Mouse (Mus musculus) granulocyte monocyte progenitor cell, adult 5-6 weeks (primary cell): ENCODE measurements around the gene Qpctl. TPM values are rescaled to one million over a fixed set of nuclear protein-coding genes. Genes with fewer than 3 reads are reported as not detected.

Experiments
- ATAC-seq: replicated peaks from 2 replicates; pipeline ENCODE4 v1.8.0; 2016; ENCODE audit warnings: mild to moderate bottlenecking, moderate TSS enrichment, inconsistent platforms; ENCODE audit not compliant: poor library complexity, severe bottlenecking
- total RNA-seq, 2 experiments: library from RNA; stranded (forward) in 1 of 2; stranded (reverse) in 1 of 2; fragments of 200-712, 200-1000 nt in 1 of 2; fragments of >200 nt in 1 of 2; fragmentation: Nextera tagmentation in 1 of 2; gene quantifications; 2 replicates each; pipeline ENCODE4 v1.2.3; 2014 to 2017

Qpctl gene
- total RNA-seq (2014; fragmentation: Nextera tagmentation) (4.2 and 12.0 TPM in 2 replicates), total RNA-seq (2017) (4.9 and 5.0 TPM in 2 replicates)

DNA sequence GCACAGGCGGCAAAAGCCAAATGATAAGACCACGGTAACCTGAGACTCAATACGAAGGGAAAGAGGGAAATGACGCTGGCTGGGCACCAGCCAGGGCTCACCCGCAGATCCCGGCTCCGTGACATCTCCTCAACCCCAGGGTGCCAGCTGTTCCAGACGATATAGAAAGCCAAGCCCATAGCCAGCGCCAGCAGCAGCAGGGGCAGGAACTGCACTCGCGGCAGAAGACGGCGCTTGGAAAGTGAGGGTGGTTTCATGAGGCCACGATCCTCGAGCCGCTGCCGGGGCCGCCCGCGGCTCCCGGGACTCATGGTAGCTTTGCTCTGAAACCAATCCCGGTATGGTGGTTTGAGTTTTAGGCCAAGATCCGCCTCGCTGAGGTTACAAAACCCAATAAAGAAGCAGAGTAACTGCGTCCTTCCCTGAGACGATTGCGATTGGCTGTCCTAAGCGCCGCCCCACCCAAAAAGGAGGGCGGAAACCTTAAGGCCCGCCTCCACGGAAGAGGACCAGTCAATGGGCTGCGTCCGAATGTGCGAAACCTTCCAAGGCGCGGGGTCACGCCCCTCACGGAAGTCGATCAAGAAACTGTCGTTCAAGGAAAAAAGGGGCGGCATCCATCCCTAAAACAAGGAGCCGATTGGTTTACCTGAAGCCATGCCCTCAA is at the start of gene Qpctl:
Gene Qpctl (minus strand): TSS at position 417 of the 667 bp plus-strand sequence.
- ATAC-seq, result peak; percentile 85

DNA sequence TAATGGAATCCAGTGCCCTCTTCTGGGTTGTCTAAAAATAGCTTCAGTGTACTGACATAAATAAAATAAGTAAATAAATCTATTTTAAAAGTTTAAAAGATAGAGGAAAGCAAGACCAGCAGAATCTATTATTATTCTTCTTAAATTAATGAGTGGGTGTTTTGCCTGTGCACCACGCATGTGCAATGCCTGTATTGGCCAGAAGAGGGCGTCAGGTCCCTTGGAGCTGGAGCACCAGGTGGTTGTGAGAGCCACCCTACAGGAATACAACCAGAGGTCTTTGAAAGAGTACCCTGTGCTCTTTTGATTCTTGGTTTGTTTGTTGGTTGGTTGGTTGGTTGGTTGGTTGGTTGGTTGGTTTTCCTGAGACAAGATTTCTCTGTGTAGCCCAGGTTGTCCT is 48.9 kb upstream of the Qpctl start:
- ATAC-seq, result peak; percentile 69

DNA sequence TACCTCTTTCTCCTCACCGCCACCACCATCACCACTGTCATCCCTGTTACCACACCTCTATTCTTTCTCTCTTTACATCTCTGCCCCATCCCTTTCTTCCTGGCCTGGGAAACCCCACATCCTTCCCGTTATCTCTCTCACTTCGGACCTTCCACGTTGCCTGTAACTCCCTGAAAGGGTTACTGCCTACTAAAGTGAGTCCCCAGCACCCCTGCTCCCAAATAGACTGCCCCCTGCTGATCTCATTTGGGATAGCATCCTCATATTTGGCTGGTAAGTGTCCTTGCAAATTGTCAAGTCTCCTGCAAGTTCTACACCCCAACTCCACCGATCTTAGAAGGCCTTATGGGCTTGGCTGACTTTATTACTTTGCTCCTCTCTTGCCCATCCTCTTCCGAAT is 47.6 kb upstream of the Qpctl start:
- 0 out of 2 replicates have a peak, but pooled peaks have one; percentile 22 for ATAC-seq

DNA sequence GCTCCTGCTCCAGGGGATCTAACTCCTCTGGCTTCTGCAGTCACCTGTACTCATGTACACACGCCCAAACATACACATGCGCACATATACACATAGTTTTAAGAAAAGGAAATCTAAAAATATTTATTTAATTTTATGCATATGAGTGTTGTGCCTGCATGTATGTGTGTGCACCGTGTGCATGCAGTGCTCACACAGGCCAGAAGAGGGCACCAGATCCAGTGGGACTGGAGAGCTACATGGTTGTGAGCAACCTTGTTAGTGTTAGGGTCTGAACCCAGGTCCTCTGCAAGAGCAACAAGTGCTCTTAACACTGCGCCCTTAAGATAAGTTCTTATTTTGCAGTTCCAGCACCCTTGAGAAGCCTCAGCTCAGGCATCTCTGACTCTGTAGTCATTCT is 45.6 kb upstream of the Qpctl start:
- ATAC-seq, result no peak

DNA sequence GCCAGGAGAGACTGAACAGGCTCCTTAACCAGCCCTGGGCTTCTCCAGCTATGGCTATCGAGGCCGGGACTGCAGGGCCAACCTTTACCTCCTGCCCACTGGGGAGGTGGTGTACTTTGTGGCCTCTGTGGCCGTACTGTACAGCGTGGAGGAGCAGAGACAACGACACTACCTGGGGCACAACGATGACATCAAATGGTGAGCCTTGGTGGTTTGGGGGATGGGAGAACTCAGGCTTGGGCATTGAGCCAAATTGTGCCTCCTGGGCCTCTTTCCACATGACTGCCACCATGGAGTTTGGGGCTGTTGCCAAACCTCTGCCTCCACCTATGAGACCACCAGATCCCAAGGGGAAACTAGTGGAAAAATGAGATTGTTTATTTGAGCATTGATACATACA is 35.7 kb upstream of the Qpctl start:
- no peak for ATAC-seq

DNA sequence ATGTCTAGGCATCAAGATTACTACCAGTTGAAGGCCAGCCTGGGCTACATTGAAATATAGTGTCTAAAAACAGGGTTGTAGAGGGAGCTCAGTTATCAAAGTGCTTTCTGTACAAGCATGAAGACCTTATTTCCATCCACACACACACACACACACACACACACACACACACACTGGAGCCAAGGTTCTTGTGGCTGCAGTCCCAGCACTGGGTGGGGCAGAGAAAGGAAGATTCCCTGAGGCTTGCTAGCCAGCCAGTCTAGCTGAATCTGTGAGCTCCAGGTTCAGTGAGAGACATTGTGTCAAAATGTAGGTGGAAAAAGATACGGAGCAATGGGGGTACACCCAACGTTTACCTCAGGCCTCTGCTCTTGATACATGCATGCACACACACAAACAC is 35.2 kb upstream of the Qpctl start:
- no peak for ATAC-seq

DNA sequence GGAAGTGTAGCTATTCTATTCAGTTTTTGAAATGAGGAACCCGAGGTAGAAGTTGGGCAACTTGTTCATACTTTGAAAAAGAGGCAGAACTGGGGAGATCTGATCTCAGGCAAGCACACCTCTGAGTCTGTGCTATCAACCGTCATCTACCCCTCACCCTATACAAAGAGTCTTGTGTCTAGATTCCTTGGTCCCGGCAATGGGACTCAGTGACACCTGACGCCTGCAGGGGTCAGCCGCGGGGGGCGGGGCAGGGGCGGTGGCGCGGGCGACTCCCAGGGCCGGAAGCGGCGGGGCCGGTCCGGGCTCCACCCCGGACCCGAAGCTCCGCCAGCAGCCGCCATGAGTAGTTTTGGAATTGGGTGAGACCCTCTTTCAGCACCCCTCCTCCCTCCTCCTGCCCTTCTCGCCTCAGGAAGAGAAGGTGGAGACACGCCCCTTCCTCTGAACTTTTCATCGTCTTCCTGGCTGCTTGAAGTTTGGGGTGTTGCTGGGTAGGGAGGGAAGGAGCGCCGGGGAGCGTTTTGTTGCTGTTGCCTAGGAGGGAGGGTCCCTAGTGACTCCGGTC is 31.9 kb upstream of the Qpctl start:
- peak; percentile 43 for ATAC-seq

DNA sequence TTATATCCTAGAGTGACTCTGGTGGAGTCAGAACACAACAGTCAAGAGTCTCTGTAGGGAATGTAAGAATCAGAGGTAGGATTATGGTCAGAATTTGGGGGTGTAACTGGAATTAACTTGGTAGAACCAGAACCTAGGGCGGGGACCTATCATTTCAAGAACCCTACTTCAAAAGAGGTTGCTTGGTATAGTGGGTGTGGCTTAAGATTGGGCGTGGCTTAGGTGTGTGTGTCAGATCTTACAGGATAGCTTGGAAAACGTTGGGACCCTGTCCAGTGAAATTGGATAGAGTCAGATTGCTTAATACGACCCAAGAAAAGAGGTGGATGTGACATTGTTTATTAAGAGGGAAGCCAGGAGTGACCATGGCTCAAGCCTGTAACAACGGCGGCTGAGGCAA is 30.8 kb upstream of the Qpctl start:
- ATAC-seq, result no peak

DNA sequence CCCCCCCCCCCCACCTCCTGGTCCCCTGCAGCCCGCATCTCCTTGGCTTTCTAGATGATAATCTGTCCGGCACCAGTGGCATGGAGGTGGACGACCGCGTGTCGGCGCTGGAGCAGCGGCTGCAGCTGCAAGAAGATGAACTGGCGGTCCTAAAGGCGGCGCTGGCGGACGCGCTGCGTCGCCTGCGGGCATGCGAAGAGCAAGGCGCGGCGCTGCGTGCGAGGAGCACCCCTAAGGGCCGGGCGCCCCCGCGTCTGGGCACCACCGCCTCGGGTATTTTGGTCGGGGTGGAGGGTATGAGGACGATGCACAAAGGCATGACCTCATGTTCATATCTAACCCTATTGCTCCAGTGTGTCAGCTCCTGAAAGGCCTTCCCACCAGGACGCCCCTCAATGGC is 30.1 kb upstream of the Qpctl start:
- peak; percentile 31 for ATAC-seq

DNA sequence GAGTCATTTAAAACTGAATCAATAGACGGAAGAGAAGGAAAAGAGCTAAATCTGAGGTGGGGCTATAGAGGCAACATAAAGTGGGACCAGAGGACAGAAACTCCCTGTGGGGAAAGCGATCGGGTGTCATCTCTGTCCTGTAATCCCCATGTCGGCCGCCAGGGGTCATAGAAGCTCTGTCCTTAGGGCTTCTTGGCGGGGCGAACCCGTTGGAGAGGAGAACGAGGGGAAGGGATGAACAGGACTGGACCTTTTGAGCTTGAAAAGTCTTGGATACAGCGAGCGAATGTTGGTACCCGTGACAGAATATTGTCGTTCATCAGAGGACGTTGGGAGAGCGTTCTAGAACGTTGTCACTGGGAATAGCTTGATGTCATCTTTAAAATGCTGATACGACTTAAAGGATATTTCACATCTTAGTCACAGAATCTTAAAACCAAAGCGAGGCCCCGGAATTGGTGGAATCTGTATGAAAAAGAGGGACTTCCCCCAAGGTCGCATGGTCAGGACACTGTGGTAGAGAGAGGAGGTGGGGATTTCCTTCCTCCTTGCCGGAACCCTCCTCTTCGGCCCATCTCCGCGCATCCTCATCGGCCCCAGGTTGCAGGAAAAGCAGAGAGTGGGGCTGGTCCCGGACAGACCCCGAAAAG is 29.5 kb upstream of the Qpctl start:
- ATAC-seq, result peak; percentile 36

DNA sequence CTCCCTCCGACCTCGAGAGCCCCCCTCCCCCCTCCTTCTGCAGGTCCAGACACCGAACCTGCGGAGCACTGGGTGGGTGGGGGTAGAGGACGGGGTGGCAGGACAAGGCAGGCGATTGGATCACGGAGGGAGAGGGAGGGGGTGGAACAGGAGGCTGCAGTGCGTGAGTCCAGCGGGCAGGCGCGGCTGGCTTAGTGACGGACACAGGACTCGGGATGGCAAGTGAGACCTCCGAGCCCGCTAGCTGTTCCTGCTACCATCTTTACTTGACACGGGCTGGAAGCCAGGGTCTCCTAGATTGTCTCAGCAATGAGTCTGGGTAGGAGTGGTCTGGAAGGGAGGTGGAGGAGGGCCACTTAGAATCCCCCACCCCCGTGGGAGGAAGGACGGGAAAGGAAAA is 28.9 kb upstream of the Qpctl start:
- no peak for ATAC-seq

DNA sequence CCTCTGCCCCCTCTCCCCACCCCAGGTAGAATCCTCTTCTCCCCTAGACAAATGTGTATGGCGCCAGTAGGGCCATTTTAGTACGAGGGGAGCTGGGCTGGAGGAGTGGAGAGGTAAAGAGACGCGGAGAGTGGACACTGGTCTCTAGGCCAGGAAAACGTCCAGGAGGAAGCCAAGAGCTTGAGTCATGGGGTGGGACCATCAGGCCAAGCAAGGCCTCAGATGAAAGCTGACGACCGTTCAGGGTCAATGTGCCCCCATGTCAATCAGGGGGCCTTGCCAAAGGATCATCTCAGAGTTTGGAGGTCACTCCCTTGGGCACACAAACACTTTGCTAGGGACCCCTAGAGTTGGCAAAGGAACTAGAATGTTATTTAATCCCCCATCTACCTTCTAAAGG is 28.1 kb upstream of the Qpctl start:
- no peak for ATAC-seq

DNA sequence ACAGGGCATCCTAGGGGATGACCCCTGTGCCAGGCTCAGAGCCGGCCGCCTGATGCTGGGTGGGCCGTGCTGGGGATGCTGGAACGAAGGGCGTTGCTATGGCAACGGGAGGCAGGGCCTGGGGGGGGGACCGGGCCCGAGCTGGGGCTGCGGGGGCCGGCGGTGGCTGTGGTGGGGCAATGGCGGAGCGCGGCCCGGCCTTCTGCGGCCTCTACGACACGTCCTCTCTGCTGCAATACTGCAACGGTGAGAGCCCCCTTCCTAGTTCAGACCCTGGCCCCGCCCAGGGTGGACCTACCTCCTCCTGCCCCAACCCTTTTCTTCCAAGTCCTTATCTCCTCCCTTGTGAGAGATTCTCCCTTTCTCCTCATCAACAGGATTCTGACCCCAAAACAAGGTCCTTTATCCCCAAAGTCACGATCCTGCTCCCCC is 27.4 kb upstream of the Qpctl start:
- ATAC-seq, result 0 out of 2 replicates have a peak, but pooled peaks have one; percentile 2

DNA sequence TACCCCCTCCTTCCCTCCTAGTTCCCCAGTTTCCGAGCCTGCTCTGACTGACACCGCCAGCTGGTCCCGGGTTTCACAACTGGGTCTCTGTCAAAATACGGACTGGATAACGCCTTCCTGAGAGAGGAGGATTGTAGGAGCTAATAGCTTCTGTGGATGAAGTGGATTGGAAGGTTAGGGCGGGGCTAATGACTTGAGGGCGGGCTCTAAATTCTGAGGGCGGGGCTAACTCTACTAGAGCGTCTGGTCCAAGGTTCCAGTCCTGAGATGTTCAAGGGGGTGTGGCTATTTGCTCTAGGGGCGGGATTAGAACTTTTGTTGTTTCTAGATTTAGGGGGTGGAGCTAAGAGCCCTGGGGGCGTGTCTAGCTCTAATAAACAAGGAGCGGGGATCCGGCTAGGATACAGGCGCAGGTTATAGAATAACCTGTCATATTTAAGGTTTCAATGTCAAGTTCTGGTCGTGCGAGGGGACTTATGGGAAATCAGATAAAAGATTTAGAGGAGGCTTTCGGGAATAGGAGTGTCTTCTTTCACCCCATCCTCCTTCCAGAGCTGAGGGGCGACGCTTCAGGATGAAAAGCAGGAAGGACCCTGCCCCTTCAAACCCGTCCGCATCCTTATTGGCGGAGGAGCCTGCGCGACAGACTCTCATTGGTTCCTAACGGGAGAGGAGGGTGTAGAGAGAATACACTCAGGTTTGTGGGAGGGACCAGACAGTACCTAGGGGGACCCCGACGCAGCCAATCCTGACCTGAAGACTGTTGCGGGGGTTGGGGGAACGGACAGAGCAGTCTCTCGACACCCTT is 26.8 kb upstream of the Qpctl start, which contains the start of gene Eml2:
Gene Eml2 (plus strand): TSS at position 714 of the 808 bp plus-strand sequence.
- ATAC-seq, result peak; percentile 65

DNA sequence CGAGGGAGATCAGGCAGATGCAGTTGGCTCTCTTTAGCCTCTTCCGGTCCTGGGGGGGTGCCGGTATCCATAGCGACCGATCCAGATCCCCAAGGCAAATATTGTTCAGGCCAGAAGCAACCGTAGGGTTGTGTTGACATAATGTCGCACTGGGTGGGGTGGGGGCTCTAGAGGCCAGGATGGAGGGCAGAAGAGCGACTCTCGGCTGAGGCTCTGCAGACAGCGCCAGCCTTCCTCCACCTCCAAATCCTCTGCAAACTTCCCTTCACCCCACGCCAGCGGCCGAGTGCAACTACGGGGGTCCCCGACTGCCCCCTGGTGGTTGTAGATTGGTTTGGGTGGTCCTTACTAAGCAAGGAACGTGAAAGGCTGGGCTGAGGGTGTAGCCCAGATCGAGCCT is 23.8 kb upstream of the Qpctl start:
- peak; percentile 74 for ATAC-seq

DNA sequence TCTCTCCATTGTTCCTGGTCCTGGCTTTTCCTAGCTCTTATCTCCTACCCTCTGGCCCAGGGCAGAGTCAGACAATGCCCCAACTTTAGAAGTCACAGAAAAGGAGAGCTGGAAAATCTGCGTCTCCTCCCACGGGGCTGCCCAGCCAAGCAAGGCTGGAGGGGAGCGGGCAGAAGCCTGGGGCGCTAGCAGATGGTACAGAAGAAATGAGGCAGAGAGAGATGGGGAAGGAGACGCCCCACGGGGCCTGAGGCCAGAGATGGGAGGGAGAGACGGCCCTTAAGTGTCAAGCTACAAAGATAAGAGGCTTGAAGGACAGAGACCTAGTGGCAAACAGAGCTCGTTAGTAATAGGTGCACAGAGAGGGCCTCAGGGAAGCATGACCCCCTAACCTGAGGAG is 22.7 kb upstream of the Qpctl start:
- ATAC-seq, result no peak

DNA sequence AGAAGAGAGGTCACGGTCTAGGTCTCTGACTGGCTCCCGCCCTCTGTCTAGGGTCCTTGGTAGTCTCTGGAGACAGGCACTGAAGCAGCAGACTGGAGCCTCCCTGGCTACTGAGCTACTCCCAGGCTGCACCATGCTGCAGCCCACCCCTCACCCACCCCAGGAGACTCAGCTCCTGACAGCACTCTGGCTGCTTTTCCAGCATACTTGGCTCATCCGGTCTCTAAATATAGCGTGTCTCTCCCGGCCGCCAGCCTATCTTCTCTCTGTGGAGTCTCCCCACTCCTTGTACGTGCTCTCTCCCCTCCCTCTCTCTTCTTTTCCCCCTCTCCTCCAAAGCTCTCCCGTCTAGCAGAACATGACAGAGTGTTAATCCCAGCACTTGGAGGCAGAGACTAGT is 21.1 kb upstream of the Qpctl start:
- ATAC-seq, result no peak

DNA sequence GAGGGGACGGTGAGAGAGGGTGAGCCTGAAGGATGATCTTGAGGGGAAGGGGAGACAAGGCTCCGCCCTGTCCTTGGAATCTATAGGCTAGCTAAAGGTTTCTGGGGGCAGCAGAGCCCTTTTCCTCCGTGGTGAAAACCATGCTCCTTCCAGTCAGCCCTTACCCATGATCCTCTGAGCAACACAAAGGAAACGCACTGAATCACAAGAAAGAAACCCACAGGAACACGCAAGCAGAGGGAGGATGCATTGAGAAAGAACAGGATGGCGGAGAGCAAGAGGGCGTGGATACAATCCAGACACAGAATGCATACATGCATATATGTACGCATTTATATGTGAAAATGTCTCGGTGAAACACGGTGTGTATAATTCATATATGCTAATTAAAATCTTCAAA is 20.4 kb upstream of the Qpctl start:
- 0 out of 2 replicates have a peak, but pooled peaks have one; percentile 26 for ATAC-seq

DNA sequence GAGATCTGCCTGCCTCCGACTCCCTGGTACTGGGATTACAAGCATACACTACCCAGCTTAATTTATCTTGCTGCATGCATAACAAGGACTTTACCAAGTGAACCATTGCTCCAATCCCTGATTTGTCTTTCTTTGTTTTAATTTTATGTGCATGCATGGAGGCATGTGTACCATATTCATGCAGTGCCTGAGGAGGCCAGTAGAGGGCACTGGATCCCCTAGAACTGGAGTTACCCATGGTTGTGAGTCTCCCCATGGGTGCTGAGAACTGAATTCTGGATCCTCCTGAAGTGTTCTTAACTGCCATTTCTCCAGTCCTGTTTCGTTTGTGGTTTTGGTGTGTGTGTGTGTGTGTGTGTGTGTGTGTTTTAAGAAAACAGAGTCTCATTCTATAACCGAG is 17.9 kb upstream of the Qpctl start:
- no peak for ATAC-seq

DNA sequence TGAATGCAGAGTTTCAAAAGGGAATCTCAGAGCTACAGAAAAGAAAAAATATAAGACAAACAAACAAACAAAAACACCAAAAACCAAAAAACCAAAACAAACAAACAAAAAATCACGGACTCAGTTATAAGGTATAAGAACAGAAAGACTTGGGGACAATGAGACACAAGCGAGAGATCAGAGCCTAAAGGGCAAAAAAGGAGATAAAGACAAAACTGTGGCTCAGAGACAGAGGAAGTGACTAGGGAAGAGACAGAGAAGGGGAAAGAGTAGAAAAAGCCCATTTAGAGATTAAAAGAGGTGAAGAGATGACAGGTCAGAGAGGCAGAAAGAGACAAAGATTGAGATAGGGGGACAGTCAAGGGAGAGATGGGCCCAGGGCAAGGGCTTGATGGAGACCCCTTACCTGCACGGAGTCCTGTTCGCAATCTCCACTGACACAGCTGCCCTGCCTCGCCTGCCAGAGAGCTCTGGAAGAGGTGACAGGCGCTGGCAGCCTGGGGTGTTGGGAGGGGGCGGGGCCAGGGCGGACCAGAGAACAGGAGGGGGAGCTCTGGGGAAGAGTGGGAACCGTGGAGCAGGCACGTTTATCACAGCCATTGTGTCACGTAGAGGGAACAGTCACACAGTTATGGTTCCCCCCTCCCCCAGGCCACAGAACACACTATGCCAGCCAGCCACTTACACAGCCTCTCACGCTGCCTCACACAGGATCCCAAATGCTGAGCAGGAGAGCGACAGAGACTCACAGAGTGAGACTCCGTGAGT is 16.7 kb upstream of the Qpctl start, which contains the start of gene Gipr:
Gene Gipr (minus strand): TSS at position 472 of the 768 bp plus-strand sequence.
- peak; percentile 38 for ATAC-seq
